Mouse (Mus musculus): ENCODE data around the gene Gm13287.
"Not testable (repeated sequence)": the region's sequence is repeated elsewhere in the genome, so short reads cannot be mapped to it uniquely, and the experiment has no call there.

The Gm13287 gene

GRCm38 (mm10) chr4:88797097-88797496 lies 6.0 kb upstream of the Gm13287 start, which contains the start of gene Gm13279:
Gene Gm13279 (plus strand): TSS chr4:88797397.
- not testable (repeated sequence) for DNase-seq (ENCODE audit: low spot score in 2 of 2)

- not testable (repeated sequence) for DNase-seq (ENCODE audit: low spot score in 2 of 2)
These were observed 3.7 kb upstream of the Gm13287 start, which contains the start of gene Gm13285 for GRCm38 (mm10) chr4:88799365-88799764. Gene Gm13285 (plus strand): TSS chr4:88799665.

- not testable (repeated sequence) for DNase-seq (ENCODE audit: low spot score in 2 of 2)
These were observed 2.2 kb downstream of the Gm13287 start, which contains the start of gene Gm13288 for GRCm38 (mm10) chr4:88805231-88805630. Gene Gm13288 (plus strand): TSS chr4:88805531.

- not testable (repeated sequence) for DNase-seq (ENCODE audit: low spot score in 2 of 2)
These were observed 2.7 kb downstream of the Gm13287 start for GRCm38 (mm10) chr4:88805761-88806160.

GRCm38 (mm10) chr4:88815928-88816327 lies 12.9 kb downstream of the Gm13287 start, which contains the start of gene Ifna7:
Gene Ifna7 (plus strand): TSS chr4:88816228.
- no peak for DNase-seq (ENCODE audit: low spot score in 2 of 2)

- DNase-seq (ENCODE audit: low spot score in 2 of 2) = no peak
These were observed 16.6 kb downstream of the Gm13287 start, which contains the start of gene Ifna11 for GRCm38 (mm10) chr4:88819659-88820058. Gene Ifna11 (plus strand): TSS chr4:88819959.

GRCm38 (mm10) chr4:88822995-88823394 lies 19.9 kb downstream of the Gm13287 start:
- DNase-seq (ENCODE audit: low spot score in 2 of 2) = no peak

GRCm38 (mm10) chr4:88827116-88827515 lies 24.1 kb downstream of the Gm13287 start, which contains the start of gene Ifna6:
Gene Ifna6 (plus strand): TSS chr4:88827416.
- not testable (repeated sequence) for DNase-seq (ENCODE audit: low spot score in 2 of 2)

GRCm38 (mm10) chr4:88830523-88830922 lies 27.5 kb downstream of the Gm13287 start:
- DNase-seq (ENCODE audit: low spot score in 2 of 2) = no peak

- DNase-seq (ENCODE audit: low spot score in 2 of 2) = not testable (repeated sequence)
These were observed 32.2 kb downstream of the Gm13287 start, which contains the start of gene Ifna5 for GRCm38 (mm10) chr4:88835225-88835624. Gene Ifna5 (plus strand): TSS chr4:88835525.

GRCm38 (mm10) chr4:88838828-88839227 lies 35.8 kb downstream of the Gm13287 start:
- no peak for DNase-seq (ENCODE audit: low spot score in 2 of 2)

GRCm38 (mm10) chr4:88840058-88840457 lies 37.0 kb downstream of the Gm13287 start:
- no peak for DNase-seq (ENCODE audit: low spot score in 2 of 2)

- no peak for DNase-seq (ENCODE audit: low spot score in 2 of 2)
These were observed 38.4 kb downstream of the Gm13287 start, which contains the start of gene Ifna4 for GRCm38 (mm10) chr4:88841438-88841911. Gene Ifna4 (plus strand): TSS chr4:88841861.

GRCm38 (mm10) chr4:88845334-88845733 lies 42.3 kb downstream of the Gm13287 start:
- DNase-seq (ENCODE audit: low spot score in 2 of 2) = no peak

GRCm38 (mm10) chr4:88849698-88850097 lies 46.6 kb downstream of the Gm13287 start, which contains the start of gene Ifna1:
Gene Ifna1 (plus strand): TSS chr4:88850087.
- no peak for DNase-seq (ENCODE audit: low spot score in 2 of 2)

- no peak for DNase-seq (ENCODE audit: low spot score in 2 of 2)
These were observed 48.1 kb downstream of the Gm13287 start for GRCm38 (mm10) chr4:88851026-88851763.
